Mouse (Mus musculus): ENCODE results near the gene Tmem40.

The Tmem40 gene

DNA sequence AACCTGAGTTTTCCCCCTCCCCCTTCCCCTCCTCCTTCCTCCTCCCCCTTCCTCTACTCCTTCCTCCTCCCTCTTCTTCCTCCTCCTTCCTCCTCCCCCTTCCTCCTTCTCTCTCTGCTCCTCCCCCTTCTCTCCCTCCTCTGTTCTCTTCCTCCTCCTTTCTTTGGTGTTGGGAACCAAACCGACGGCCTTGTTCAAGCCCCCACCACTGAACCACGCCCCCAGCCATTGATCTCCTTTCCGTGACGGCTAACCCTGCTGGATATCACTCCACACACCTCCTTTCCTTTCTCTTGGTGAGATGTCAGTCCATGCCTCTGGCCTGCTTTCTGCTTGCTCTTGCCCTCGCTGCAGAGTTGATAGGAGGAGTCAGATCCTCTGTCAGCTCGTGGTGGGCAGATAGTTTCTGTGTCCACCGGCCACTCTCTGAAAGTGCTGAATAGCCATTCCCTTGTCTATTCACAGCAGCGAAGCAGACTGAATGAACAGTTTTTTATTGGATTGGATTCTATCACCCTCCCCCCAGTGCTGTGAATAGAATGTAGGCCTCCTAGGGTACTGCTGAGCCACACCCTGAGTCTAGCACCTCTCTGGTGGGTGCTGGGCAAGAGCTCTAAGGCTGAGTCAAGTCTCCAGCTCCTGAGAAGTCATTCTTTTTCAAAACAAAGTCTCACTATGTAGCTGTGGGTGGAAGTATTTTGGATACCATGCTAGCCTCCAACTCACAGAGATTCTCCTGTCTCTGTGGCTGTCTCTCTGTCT, at the start of gene Tmem40:
Gene Tmem40, minus strand, starts transcription at position 416 of the 762 bp plus-strand sequence.
- DNase-seq (ENCODE audit: low read depth, low spot score) = no peak

DNA sequence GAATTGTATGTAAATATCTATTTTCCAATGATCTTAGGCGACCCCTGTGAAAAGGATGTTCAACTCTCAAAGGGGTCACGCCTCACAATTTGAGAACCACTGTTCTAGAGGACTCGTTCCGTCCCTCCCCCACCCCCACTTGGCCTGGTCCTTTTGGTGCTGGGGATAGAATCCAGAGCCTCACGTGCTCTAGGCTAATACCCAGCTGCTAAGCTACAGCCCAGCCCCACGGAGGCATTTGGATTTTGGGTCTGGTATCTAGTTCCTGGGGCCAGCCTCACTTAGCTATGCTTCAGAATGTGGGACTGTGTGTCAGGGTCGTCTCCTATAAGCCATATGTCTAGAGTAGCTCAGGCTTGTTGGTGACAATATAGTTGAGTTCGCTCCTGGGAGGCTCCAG, 49.4 kb upstream of the Tmem40 start:
- no peak for DNase-seq (ENCODE audit: low read depth, low spot score)

GRCm38 (mm10) chr6:115808488-115809231, 46.5 kb upstream of the Tmem40 start, which contains the start of gene Rpl32:
Gene Rpl32 (minus strand): TSS chr6:115808747.
- peak; percentile 89 for DNase-seq (ENCODE audit: low read depth, low spot score)

DNA sequence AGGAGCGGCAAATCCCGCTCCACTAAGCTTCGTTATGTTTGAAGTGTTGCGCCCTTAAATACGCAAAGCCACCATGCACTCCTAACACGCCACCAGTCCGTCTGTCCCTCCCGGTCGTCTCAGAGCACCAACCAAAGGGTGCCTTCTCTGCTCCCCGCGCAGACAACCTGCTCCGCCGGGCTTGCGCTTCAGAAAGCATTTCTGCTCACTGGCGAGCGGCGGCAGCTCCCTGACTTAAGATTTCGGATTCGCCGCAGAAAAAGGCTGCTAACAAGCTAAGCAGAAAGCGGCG, 45.9 kb upstream of the Tmem40 start:
- DNase-seq (ENCODE audit: low read depth, low spot score) = no peak

DNA sequence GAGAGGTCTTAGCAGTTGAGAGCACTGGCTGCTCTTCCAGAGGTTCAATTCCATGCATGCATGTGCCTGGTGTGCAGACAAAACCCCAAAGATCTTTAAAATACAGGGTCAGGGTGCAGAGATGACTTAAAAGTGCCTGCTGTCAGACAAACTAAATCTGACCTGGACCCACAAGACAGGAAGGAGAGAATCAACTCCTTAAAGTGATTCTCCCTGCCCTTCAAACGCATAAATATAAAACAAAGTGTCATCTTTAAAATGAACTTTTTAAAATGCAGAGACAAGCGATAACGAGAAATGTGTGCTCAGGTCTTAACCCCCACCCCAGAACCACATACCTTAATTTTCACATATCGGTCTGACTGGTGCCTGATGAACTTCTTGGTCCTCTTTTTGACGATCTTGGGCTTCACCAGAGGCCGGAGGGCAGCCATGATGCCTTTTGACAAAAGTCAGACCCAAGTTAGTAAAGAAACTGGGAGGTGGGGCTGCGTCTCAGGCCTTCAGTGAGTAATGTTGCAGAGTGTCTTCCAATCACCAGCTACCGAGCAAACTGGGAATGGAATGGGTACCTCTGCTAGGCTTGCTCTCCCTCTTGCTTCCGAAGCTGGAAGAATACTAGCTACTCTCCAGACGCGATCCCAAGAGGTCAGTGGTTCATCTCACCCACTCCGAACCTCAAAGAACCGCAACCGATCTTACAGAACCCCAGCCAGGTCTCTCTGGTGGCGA, 45.4 kb upstream of the Tmem40 start:
- no peak for DNase-seq (ENCODE audit: low read depth, low spot score)

DNA sequence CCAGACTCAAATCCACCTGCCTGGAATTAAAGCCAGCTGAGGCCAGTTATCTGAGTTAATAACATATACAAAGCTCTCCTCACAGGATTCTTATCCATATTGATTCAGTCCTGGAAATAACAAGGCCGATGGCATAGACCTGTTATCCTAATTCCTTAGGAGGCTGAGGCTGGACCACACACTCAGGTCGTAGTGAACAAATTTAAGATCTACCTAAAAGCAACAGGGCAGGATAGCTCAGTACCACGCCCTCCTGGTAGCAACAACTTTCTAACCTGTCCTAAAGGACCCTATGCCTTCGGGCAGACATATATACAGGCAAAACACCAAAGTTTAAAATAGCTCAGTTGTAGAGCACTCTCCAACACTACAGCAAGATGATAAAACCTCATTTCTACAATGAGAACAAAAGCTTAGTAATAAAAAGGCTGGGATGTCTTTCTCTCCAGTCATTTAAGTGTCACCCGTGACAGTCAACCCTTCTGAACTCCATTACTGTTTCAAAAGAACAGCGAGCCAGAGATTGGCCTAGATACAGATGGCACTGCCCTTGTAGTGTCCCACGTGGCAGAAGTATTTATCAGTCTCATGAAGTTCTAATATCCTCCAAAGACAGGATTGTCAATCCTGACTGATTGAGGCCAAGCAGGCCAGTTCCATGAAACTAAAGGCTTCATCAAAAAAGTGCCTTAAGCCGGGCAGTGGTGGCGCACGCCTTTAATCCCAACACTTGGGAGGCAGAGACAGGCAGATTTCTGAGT, 42.4 kb upstream of the Tmem40 start:
- no peak for DNase-seq (ENCODE audit: low read depth, low spot score)

DNA sequence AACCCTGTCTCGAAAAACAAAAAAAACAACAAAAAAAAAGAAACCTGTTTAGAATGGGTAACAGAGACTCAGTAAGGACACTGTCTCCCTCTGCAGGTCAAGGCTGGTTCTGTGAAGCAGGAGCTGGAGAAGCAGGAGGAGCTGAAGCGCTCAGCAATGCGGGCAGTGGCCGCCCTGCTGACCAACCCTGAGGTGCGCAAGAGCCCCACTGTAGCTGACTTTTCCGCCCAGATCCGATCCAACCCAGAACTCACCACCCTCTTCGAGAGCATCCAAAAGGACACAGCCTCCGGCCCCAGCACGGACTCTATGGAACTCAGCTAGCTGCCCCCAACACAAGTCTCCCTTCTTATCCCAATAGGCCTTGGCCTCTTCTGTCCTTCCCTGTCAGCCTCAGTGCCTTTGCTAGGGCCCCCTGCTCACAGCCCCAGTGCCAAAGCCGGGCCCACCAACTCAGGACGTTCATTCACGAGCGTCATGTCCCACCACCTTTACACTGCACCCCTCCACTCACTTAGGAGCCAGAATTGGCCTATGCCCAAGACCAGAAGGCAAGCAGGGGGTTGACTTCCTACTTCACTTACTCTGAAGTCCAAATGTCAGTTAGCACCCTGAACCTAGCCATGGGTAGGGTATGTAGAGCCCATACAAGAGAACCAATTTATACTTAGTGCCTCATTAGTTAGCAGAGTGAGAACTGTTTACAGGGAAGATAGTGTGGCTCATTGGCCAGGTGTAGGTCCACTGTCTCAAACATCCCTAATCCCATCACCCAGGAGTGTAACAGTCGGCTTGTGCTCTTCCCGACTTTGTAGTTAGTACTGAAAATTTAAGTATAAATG, 41.6 kb upstream of the Tmem40 start:
- no peak for DNase-seq (ENCODE audit: low read depth, low spot score)

GRCm38 (mm10) chr6:115801811-115802210, 39.6 kb upstream of the Tmem40 start:
- no peak for DNase-seq (ENCODE audit: low read depth, low spot score)

DNA sequence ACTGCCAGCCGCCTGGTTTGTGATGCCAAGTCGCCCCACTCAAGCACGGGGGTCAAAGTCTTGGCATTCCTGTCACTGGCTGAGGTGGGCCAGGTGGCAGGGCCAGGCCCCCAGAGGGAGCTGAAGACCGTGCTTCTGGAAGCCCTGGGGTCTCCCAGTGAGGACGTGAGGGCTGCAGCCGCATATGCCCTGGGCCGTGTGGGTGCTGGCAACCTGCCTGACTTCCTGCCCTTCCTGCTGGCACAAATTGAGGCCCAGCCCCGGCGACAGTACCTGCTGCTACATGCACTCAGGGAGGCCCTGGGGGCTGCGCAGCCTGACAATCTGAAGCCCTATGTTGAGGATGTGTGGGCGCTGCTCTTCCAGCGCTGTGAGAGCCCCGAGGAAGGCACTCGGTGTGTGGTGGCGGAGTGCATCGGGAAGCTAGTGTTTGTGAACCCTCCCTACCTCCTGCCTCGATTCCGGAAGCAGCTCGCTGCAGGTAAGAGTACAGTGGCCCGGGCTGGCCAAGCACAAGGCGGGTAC, 30.5 kb upstream of the Tmem40 start:
- DNase-seq (ENCODE audit: low read depth, low spot score) = no peak

- DNase-seq (ENCODE audit: low read depth, low spot score) = no peak
Measured at GRCm38 (mm10) chr6:115791842-115792686, 29.9 kb upstream of the Tmem40 start.

- DNase-seq (ENCODE audit: low read depth, low spot score) = no peak
Measured at GRCm38 (mm10) chr6:115791016-115791415, 28.8 kb upstream of the Tmem40 start.

- no peak for DNase-seq (ENCODE audit: low read depth, low spot score)
Measured at GRCm38 (mm10) chr6:115782781-115783180, 20.6 kb upstream of the Tmem40 start.

- no peak for DNase-seq (ENCODE audit: low read depth, low spot score)
Measured at GRCm38 (mm10) chr6:115776363-115776762, 14.2 kb upstream of the Tmem40 start.

DNA sequence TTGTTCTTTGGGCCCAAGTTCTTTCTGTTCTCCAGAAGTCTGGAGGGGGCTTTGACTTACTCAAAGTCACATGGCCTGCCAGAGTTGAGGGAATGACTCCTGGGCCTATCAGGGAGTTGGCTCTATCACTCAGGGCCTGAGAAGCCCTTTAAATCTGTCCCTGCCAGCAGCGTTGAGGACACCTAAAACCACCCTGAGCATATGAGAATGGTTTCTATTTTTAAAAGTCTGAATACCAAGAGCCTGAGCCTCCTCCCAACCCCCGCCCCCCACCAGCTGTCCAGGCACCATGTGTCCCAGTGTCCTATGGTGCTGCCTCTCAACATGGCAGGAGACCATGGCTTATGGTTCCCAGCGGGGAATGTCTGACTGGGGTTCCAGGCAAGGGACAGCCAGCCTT, 13.6 kb upstream of the Tmem40 start:
- DNase-seq (ENCODE audit: low read depth, low spot score) = no peak

DNA sequence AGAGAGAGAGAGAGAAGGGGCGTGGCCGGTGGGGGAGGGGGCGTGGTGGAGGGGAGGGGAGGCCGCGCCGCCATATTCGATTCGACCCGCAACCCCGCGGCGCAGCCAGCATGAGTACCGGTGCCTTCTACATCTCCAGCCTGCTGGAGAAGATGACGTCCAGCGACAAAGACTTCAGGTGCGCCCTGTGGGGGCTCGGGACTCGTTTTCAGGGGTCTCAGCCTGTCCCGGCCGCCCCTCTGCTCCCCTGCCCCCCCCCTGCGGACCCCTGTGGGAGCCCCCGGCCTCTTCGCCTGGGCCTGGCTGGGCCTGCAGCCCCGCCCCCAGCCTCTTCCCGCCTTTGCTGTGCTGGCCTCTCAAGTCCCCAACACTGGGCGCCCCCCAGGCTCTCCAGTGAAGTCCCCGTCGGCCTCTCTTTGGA, 12.3 kb upstream of the Tmem40 start, which contains the start of gene Cand2:
Gene Cand2, plus strand, starts transcription at position 38 of the 421 bp plus-strand sequence.
- no peak for DNase-seq (ENCODE audit: low read depth, low spot score)

DNA sequence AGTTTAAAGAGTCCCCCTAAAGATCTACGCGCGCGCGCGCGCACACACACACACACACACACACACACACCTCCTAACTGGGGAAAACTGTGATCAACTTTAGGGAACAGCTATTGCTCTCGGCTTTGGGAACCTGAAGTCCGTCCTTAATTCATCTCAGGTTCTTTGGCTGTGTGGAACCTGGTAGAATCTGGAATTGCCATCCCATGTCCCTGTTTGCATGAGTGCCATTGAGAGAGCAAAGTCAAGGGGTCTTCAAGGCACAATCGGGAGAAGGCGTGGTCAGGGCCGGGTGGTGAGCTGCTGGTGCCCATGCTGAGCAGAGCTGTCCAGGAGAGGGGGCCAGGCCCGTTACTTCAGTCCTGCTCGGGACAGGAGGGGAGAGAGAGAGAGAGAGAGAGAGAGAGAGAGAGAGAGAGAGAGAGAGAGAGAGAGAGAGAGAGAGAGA, 11.8 kb upstream of the Tmem40 start:
- no peak for DNase-seq (ENCODE audit: low read depth, low spot score)

DNA sequence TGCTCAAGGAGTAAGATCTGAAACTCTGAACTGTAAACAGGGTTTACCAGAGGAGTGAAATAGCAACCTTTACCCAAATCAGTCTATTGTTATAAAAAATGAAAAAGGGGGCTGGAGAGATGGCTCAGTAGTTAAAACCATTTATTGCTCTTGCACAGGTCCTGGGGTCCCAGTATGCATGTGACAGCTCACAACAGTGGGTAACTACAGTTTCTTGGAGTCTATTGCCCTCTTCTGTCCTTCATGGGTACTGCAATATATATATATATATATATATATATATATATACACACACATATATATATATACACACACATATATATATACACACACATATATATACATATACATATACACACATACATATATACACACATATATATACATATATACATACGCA, 10.4 kb upstream of the Tmem40 start:
- DNase-seq (ENCODE audit: low read depth, low spot score) = no peak

DNA sequence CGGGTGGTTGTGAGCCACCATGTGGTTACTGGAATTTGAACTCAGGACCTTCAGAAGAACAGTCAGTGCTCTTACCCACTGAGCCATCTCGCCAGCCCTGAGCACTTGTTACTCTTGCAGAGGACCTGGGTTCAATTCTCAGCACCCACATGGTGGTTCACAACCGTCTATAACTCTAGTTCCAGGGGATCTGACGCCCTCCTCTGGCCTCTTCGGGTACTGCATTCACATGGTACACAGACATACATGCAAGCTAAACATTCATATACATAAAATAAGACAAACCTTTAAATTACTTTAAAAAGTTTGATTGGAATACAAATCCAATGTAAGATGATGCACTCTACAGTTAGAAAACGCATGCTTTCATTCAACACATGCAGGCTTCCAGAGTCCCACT, 10.0 kb upstream of the Tmem40 start:
- no peak for DNase-seq (ENCODE audit: low read depth, low spot score)

DNA sequence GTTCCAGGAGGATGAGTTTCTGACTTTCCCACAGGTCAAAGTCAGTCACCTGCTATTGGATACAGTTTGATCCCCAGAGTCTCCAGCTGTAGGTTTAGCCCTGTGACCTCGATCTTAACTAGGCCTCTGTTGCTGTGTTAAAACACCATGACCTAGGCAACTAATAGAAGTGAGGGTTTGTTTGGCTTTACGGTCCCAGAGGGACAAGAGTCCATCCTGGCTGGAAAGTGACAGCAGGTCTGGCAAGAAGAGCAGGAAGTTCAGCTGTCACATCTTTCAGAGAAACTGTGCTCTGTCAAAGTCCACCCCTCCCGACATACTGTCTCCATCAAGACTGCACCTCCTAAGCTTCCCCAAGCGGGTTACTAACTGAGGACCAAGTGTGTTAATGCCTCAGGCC, 8.6 kb upstream of the Tmem40 start:
- DNase-seq (ENCODE audit: low read depth, low spot score) = no peak
